Mouse (Mus musculus): Measurements from ENCODE around the gene Zfp62.

The Zfp62 gene

GRCm38 (mm10) chr11:49247255-49247654 is 44.2 kb downstream of the Zfp62 start:
- in situ Hi-C loops (cut with MboI; ENCODE audit: low sequenced_read_pairs), result no loop called here

GRCm38 (mm10) chr11:49248226-49248973 is 45.3 kb downstream of the Zfp62 start:
- in situ Hi-C loops (cut with MboI; ENCODE audit: low sequenced_read_pairs), result no loop called here

GRCm38 (mm10) chr11:49248974-49249700 is 46.0 kb downstream of the Zfp62 start:
- in situ Hi-C loops (cut with MboI; ENCODE audit: low sequenced_read_pairs), result no loop called here

GRCm38 (mm10) chr11:49249811-49250421 is 46.8 kb downstream of the Zfp62 start:
- in situ Hi-C loops (cut with MboI; ENCODE audit: low sequenced_read_pairs), result loop anchor here (25.0 kb wide), 2 partner anchors 138 to 388 kb away; partner anchors contain the start of genes Irgm1 and Olfr1396

GRCm38 (mm10) chr11:49250422-49251379 is 47.6 kb downstream of the Zfp62 start:
- in situ Hi-C loops (cut with MboI; ENCODE audit: low sequenced_read_pairs), result loop anchor here (25.0 kb wide), 2 partner anchors 138 to 388 kb away; partner anchors contain the start of genes Irgm1 and Olfr1396

- in situ Hi-C loops (cut with MboI; ENCODE audit: low sequenced_read_pairs), result loop anchor here (25.0 kb wide), 2 partner anchors 139 to 389 kb away; partner anchors contain the start of genes Irgm1 and Olfr1396
Observed at GRCm38 (mm10) chr11:49251380-49251761, 48.3 kb downstream of the Zfp62 start.

- in situ Hi-C loops (cut with MboI; ENCODE audit: low sequenced_read_pairs), result loop anchor here (25.0 kb wide), 2 partner anchors 140 to 390 kb away; partner anchors contain the start of genes Irgm1 and Olfr1396
Observed at GRCm38 (mm10) chr11:49252048-49252447, 49.0 kb downstream of the Zfp62 start.

- in situ Hi-C loops (cut with MboI; ENCODE audit: low sequenced_read_pairs), result loop anchor here (25.0 kb wide), 2 partner anchors 141 to 391 kb away; partner anchors contain the start of genes Irgm1 and Olfr1396
Observed at GRCm38 (mm10) chr11:49253035-49253434, 49.9 kb downstream of the Zfp62 start.

- in situ Hi-C loops (cut with MboI; ENCODE audit: low sequenced_read_pairs), result loop anchor here (25.0 kb wide), 2 partner anchors 147 to 397 kb away; partner anchors contain the start of genes Irgm1 and Olfr1396
Observed at GRCm38 (mm10) chr11:49259296-49259695, 56.2 kb downstream of the Zfp62 start.

- in situ Hi-C loops (cut with MboI; ENCODE audit: low sequenced_read_pairs), result loop anchor here (5.0 to 25.0 kb wide), 3 partner anchors 68 to 398 kb away; partner anchors contain the start of genes Irgm1 and Olfr1396
Observed at GRCm38 (mm10) chr11:49259829-49260228, 56.7 kb downstream of the Zfp62 start.

GRCm38 (mm10) chr11:49260598-49261312 is 57.7 kb downstream of the Zfp62 start:
- in situ Hi-C loops (cut with MboI; ENCODE audit: low sequenced_read_pairs), result loop anchor here (5.0 to 25.0 kb wide), 3 partner anchors 68 to 398 kb away; partner anchors contain the start of genes Irgm1 and Olfr1396

- in situ Hi-C loops (cut with MboI; ENCODE audit: low sequenced_read_pairs), result loop anchor here (5.0 to 25.0 kb wide), 3 partner anchors 69 to 399 kb away; partner anchors contain the start of genes Irgm1 and Olfr1396
Observed at GRCm38 (mm10) chr11:49261313-49261855, 58.3 kb downstream of the Zfp62 start.

GRCm38 (mm10) chr11:49262286-49262685 is 59.2 kb downstream of the Zfp62 start:
- in situ Hi-C loops (cut with MboI; ENCODE audit: low sequenced_read_pairs), result loop anchor here (5.0 to 25.0 kb wide), 3 partner anchors 70 to 400 kb away; partner anchors contain the start of genes Irgm1 and Olfr1396

GRCm38 (mm10) chr11:49263149-49263548 is 60.1 kb downstream of the Zfp62 start:
- in situ Hi-C loops (cut with MboI; ENCODE audit: low sequenced_read_pairs), result loop anchor here (5.0 to 25.0 kb wide), 3 partner anchors 71 to 401 kb away; partner anchors contain the start of genes Irgm1 and Olfr1396

- in situ Hi-C loops (cut with MboI; ENCODE audit: low sequenced_read_pairs), result loop anchor here (5.0 to 25.0 kb wide), 3 partner anchors 72 to 402 kb away; partner anchors contain the start of genes Irgm1 and Olfr1396
Observed at GRCm38 (mm10) chr11:49264081-49264480, 61.0 kb downstream of the Zfp62 start.

- in situ Hi-C loops (cut with MboI; ENCODE audit: low sequenced_read_pairs), result loop anchor here (5.0 to 25.0 kb wide), 3 partner anchors 72 to 402 kb away; partner anchors contain the start of genes Irgm1 and Olfr1396
Observed at GRCm38 (mm10) chr11:49264622-49265021, 61.5 kb downstream of the Zfp62 start.

- in situ Hi-C loops (cut with MboI; ENCODE audit: low sequenced_read_pairs), result loop anchor here (25.0 kb wide), 2 partner anchors 153 to 403 kb away; partner anchors contain the start of genes Irgm1 and Olfr1396
Observed at GRCm38 (mm10) chr11:49265101-49265500, 62.0 kb downstream of the Zfp62 start.

- in situ Hi-C loops (cut with MboI; ENCODE audit: low sequenced_read_pairs), result loop anchor here (25.0 kb wide), 2 partner anchors 154 to 404 kb away; partner anchors contain the start of genes Irgm1 and Olfr1396
Observed at GRCm38 (mm10) chr11:49266671-49267070, 63.6 kb downstream of the Zfp62 start.
